16 mouse cellular contexts compared by ENCODE assay signal in the genomic region with DNA sequence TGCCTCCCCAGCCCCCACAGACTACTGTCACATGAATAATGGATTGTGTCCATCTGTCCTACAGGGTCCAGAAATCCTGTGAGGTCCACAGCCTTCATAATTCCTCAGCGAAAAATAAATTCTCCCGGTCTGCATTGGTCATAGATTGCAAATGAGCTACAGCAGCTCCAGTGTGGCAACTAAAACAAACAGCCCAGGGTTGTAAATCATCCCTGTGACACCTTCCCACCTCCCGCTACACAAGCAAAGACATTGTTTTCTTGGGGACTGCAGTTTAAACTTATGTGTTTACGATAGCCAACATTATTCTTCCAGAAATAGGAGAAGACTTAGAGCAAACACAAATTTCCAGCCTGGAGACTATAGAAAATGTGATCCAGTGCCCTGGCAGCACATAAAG.
"Had no signal": no experiment of that assay in that cellular context is flagged by ENCODE, and none has a peak within 500 bp of the region (broad histone marks: within the 10 kb centered on the region; RNA-seq: fewer than 3 reads in every experiment).

No protein-coding gene starts in this region.

- H3K27me3 ChIP-seq: limb, embryonic 13.5 days; liver, embryonic 15.5 days; neural tube, embryonic 12.5 days had no signal

- H3K9me3 ChIP-seq: limb, embryonic 13.5 days; midbrain, embryonic 10.5 days; neural tube, embryonic 12.5 days had no signal

- ATAC-seq: lung, postnatal 0 days had no signal

- H3K4me2 ChIP-seq: limb, embryonic 13.5 days; liver, embryonic 15.5 days; neural tube, embryonic 12.5 days had no signal

- H3K4me3 ChIP-seq: limb, embryonic 13.5 days; liver, embryonic 15.5 days; midbrain, embryonic 10.5 days; myocyte; neural tube, embryonic 12.5 days had no signal

- H3K36me3 ChIP-seq: limb, embryonic 13.5 days; liver, embryonic 15.5 days; midbrain, embryonic 10.5 days; neural tube, embryonic 12.5 days had no signal

- H3K4me1 ChIP-seq: limb, embryonic 13.5 days; liver, embryonic 15.5 days; midbrain, embryonic 10.5 days had no signal

- H3K9ac ChIP-seq: limb, embryonic 13.5 days; liver, embryonic 15.5 days; neural tube, embryonic 12.5 days had no signal

- H3K27ac ChIP-seq: limb, embryonic 13.5 days; liver, embryonic 15.5 days; midbrain, embryonic 10.5 days; neural tube, embryonic 12.5 days had no signal

- DNase-seq: kidney, adult 11 months; kidney, adult 9 months; kidney, postnatal 14 days; left cerebral cortex, postnatal 4 days; lung, adult 2 months; lung, postnatal 36 days; midbrain, embryonic 14.5 days; retina, postnatal 1 day; right cerebral cortex, postnatal 14 days; thymus, postnatal 36 days had no signal
